Mouse (Mus musculus) forebrain, embryonic 16.5 days (tissue): ENCODE data around the gene Tomt. TPM values are rescaled to one million over a fixed set of nuclear protein-coding genes. Genes with fewer than 3 reads are reported as not detected.

Source experiments
- ATAC-seq: fragments of 200-750 bp; cut with Nextera tagmentation; 2 replicates; pipeline ENCODE4 v1.8.0; 2017; ENCODE audit warnings: mild to moderate bottlenecking, moderate library complexity
- H3K27ac ChIP-seq: fragments of 300-500 bp; sonication (generic); 2 replicates; pipeline ENCODE4 v1.5.1; 2014; ENCODE audit warnings: low read length, control low read depth
- H3K27me3 ChIP-seq: fragments of 300-500 bp; sonication (generic); replicated peaks from 2 replicates; pipeline ENCODE4 v1.6.1; 2014; ENCODE audit warnings: low read length; ENCODE audit not compliant: control insufficient read depth, insufficient read depth
- H3K36me3 ChIP-seq: fragments of 300-500 bp; sonication (generic); 2 replicates; pipeline ENCODE4 v1.6.1; 2014; ENCODE audit not compliant: control insufficient read depth, insufficient read depth
- H3K4me1 ChIP-seq: fragments of 300-500 bp; sonication (generic); replicated peaks from 2 replicates; pipeline ENCODE4 v1.6.1; 2014; ENCODE audit warnings: low read length; ENCODE audit not compliant: control insufficient read depth, insufficient read depth
- H3K4me2 ChIP-seq: fragments of 300-500 bp; sonication (generic); 2 replicates; pipeline ENCODE4 v1.6.1; 2014; ENCODE audit warnings: mild to moderate bottlenecking, low read length, control low read depth
- H3K4me3 ChIP-seq: fragments of 300-500 bp; sonication (generic); replicated peaks from 2 replicates; pipeline ENCODE4 v1.5.1; 2014; ENCODE audit warnings: mild to moderate bottlenecking, low read length, control low read depth
- H3K9ac ChIP-seq: fragments of 300-500 bp; sonication (generic); replicated peaks from 2 replicates; pipeline ENCODE4 v1.6.1; 2014; ENCODE audit warnings: low read depth, low read length, control low read depth
- H3K9me3 ChIP-seq: fragments of 300-500 bp; sonication (generic); 2 replicates; pipeline ENCODE4 v1.6.1; 2016; ENCODE audit warnings: low read length; ENCODE audit not compliant: control insufficient read depth
- WGBS: fragments of 180-500 bp; shearing (Covaris S2); extraction: QIAGEN DNeasy Blood & Tissue Kit; methylation state at CpG from one replicate; pipeline ENCODE4 v1.1.7; 2014; 5-methylcytosine and 5-hydroxymethylcytosine counted together
- polyA plus RNA-seq: library from polyadenylated mRNA; unstranded; fragments of >200 nt; fragmentation: Nextera tagmentation; extraction: Ambion mirVana; gene quantifications from 2 replicates; pipeline ENCODE4 v1.2.1, GENCODE M21; 2015

Tomt gene
- polyA plus RNA-seq, 1 experiment from 2014 or later = 0.54 TPM

- Histone ChIP-seq H3K9me3 (no peaks in the 10 kb centered on the region), H3K9ac (no peak overlapping the region), H3K27me3 (no peaks in the 10 kb centered on the region), H3K36me3 (no peaks in the 10 kb centered on the region), H3K4me3 (no peak overlapping the region), H3K27ac (no peak overlapping the region), H3K4me1 (no peaks in the 10 kb centered on the region), H3K4me2 (no peak overlapping the region)
- ATAC-seq = no peak
- WGBS = 48% methylated on average over 13 of the region's 13 CpGs
Measured at GRCm38 (mm10) chr7:101868241-101869162, 37.7 kb downstream of the Tomt start.

DNA sequence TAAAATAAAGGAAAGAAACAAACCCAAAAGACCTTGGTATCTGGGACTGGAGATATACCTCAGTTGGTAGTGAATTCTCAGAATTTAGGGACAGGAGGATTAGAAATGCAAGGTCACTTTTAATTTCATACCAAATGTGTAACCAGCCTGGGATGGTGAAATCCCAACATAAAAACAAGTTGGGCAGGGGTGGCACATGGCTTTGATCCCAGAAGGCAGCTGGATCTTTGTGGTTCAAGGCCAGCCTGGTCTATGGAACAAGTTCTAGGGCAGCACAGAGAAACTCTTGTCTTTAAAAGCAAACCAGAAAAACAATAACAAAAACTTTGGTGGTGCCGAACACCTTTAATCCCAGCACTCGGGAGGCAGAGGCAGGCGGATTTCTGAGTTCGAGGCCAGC, 38.7 kb downstream of the Tomt start:
- H3K4me2 ChIP-seq = no peak overlapping the region
- ATAC-seq = no peak
- no peak overlapping the region for H3K4me3 ChIP-seq
- H3K9me3 ChIP-seq = no peaks in the 10 kb centered on the region
- H3K27ac ChIP-seq = no peak overlapping the region
- no peaks in the 10 kb centered on the region for H3K27me3 ChIP-seq
- no peaks in the 10 kb centered on the region for H3K36me3 ChIP-seq
- H3K4me1 ChIP-seq = no peaks in the 10 kb centered on the region
- 97% methylated on average over 4 of the region's 4 CpGs for WGBS
- no peak overlapping the region for H3K9ac ChIP-seq

DNA sequence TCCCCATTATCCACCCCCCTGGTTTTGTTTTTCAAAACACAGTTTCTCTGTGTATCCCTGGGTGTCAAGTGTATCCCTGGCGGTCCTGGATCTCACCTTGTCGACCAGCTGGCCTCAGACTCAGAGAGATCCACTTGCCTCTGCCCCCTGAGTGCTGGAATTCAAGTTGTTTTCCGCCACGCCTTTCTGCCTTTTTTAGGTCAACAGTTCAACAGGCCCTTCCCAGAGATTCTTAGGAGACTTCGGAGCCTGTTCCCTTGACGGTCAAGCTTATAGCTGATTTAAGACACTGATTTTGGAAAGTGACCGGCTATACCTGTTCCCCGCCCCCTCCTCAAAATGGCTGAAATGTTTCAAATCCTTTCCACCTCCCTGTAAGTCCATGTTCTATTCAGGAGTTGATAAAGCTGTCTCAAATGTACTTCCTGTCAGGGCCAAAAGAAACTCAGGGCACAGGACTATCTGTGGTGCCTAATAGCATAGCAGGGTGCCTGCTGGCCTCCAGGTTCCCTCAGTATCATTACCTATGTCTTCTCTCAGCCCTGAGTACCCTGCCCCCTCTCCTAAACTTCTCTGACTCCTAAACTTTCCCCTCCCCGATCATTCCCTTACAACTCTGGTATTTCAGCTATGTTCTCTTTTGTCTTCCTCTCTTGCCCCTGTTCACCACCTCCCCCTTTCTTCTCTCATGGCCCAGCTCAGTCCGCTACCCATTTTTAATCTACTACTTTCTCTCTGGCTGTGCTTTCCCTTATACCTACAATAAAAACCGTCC, 39.5 kb downstream of the Tomt start:
- no peak overlapping the region for H3K9ac ChIP-seq
- no peaks in the 10 kb centered on the region for H3K9me3 ChIP-seq
- WGBS = 76% methylated on average over 11 of the region's 11 CpGs
- H3K27me3 ChIP-seq = no peaks in the 10 kb centered on the region
- no peaks in the 10 kb centered on the region for H3K36me3 ChIP-seq
- H3K4me1 ChIP-seq = no peaks in the 10 kb centered on the region
- H3K4me3 ChIP-seq = no peak overlapping the region
- no peak overlapping the region for H3K4me2 ChIP-seq
- no peak overlapping the region for H3K27ac ChIP-seq
- ATAC-seq = no peak

GRCm38 (mm10) chr7:101863415-101863814, 42.7 kb downstream of the Tomt start, which contains the start of gene Anapc15:
Gene Anapc15, plus strand, starts transcription at chr7:101863715.
- no peak within 1 kb of the TSS for H3K4me2 ChIP-seq
- no peak for ATAC-seq
- H3K4me1 ChIP-seq = no peaks in the 10 kb centered on the region
- H3K27ac ChIP-seq = no peak within 1 kb of the TSS
- H3K9me3 ChIP-seq = no peaks in the 10 kb centered on the region
- 85% methylated on average over 3 of the region's 3 CpGs for WGBS
- H3K9ac ChIP-seq = no peak within 1 kb of the TSS
- no peaks in the 10 kb centered on the region for H3K36me3 ChIP-seq
- no peaks in the 10 kb centered on the region for H3K27me3 ChIP-seq
- no peak within 1 kb of the TSS for H3K4me3 ChIP-seq

DNA sequence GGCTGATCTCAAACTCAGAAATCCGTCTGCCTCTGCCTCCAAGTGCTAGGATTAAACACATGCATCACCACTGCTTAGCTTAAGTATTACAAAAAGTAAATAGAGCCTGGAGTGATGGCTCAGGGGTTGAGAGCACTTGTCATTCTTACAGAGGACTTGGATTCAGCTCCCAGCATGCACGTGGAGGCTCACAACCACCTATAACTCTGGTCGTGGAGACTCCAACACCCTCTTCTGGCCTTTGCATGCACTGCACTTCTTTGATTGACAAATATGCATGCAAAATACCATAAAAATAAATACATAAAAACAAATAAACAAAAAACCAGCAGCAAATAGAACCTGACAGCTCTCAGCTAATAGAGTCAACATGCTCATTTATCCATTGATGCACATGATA, 43.9 kb downstream of the Tomt start:
- Histone ChIP-seq H3K9me3 (no peaks in the 10 kb centered on the region), H3K27me3 (no peaks in the 10 kb centered on the region), H3K27ac (no peak overlapping the region), H3K4me1 (no peaks in the 10 kb centered on the region), H3K36me3 (no peaks in the 10 kb centered on the region), H3K4me3 (no peak overlapping the region), H3K4me2 (no peak overlapping the region), H3K9ac (no peak overlapping the region)
- WGBS = 61% methylated on average over 3 of the region's 3 CpGs
- no peak for ATAC-seq

DNA sequence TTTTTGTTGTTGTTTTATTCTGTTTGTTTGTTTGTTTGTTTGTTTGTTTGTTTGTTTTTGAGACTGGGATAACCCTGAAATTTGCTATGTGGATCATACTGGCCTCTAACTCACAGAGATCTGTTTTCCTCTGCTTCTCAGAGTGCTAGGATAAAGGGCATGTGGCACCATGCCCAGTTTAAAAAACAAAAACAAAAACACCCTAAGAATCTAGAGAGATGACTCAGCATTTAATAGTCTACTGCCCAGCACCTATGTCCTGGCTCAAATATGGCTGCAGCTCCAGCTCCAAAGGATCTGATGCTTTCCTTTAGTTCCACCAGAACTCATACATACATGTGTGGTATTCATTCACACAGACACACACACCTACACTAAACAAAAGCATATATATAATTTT, 45.2 kb downstream of the Tomt start:
- H3K9me3 ChIP-seq = no peaks in the 10 kb centered on the region
- no peaks in the 10 kb centered on the region for H3K36me3 ChIP-seq
- no peaks in the 10 kb centered on the region for H3K4me1 ChIP-seq
- H3K4me3 ChIP-seq = no peak overlapping the region
- H3K27ac ChIP-seq = no peak overlapping the region
- no peak for ATAC-seq
- H3K27me3 ChIP-seq = no peaks in the 10 kb centered on the region
- no peak overlapping the region for H3K9ac ChIP-seq
- H3K4me2 ChIP-seq = no peak overlapping the region

- WGBS = 77% methylated on average over 9 of the region's 9 CpGs
- H3K4me2 ChIP-seq = no peak overlapping the region
- ATAC-seq = no peak
Measured at GRCm38 (mm10) chr7:101858362-101858761, 47.8 kb downstream of the Tomt start.

GRCm38 (mm10) chr7:101857094-101857493, 49.1 kb downstream of the Tomt start, which contains the start of gene Folr2:
Gene Folr2, minus strand, starts transcription at chr7:101857194.
- Histone ChIP-seq H3K36me3 (no peaks in the 10 kb centered on the region), H3K4me1 (no peaks in the 10 kb centered on the region), H3K9me3 (no peaks in the 10 kb centered on the region), H3K4me2 (no peak within 1 kb of the TSS), H3K27ac (no peak within 1 kb of the TSS), H3K9ac (no peak within 1 kb of the TSS), H3K4me3 (no peak within 1 kb of the TSS), H3K27me3 (no peaks in the 10 kb centered on the region)
- 95% methylated on average over 4 of the region's 4 CpGs for WGBS
- ATAC-seq = no peak

More at GRCm38 (mm10) chr7:101858362-101858761, 47.8 kb downstream of the Tomt start:
- no peaks in the 10 kb centered on the region for H3K9me3 ChIP-seq
- no peak overlapping the region for H3K4me3 ChIP-seq
- no peaks in the 10 kb centered on the region for H3K36me3 ChIP-seq
- no peak overlapping the region for H3K27ac ChIP-seq
- H3K27me3 ChIP-seq = no peaks in the 10 kb centered on the region
- no peaks in the 10 kb centered on the region for H3K4me1 ChIP-seq
- no peak overlapping the region for H3K9ac ChIP-seq

- Histone ChIP-seq H3K9me3 (no peaks in the 10 kb centered on the region), H3K4me3 (no peak overlapping the region), H3K36me3 (no peaks in the 10 kb centered on the region), H3K4me1 (no peaks in the 10 kb centered on the region), H3K9ac (no peak overlapping the region), H3K27ac (no peak overlapping the region), H3K27me3 (no peaks in the 10 kb centered on the region), H3K4me2 (no peak overlapping the region)
- no peak for ATAC-seq
- WGBS = 94% methylated on average over 2 of the region's 2 CpGs
Measured at GRCm38 (mm10) chr7:101853816-101854215, 52.3 kb downstream of the Tomt start.
